Mouse (Mus musculus) C2C12 (cell line): ENCODE measurements around the gene Pomp.

Source experiments
- CEBPB ChIP-seq: IDR thresholded peaks from one replicate; pipeline ENCODE4 v1.6.1; 2011; ENCODE audit warnings: low read depth, mild to moderate bottlenecking, control low read depth, moderate library complexity
- CTCF ChIP-seq: IDR thresholded peaks from one replicate; pipeline ENCODE4 v1.5.1; 2011; ENCODE audit not compliant: control insufficient read depth, insufficient read depth, insufficient read length
- FOSL1 ChIP-seq: IDR thresholded peaks from one replicate; pipeline ENCODE4 v1.8.0; 2011; ENCODE audit warnings: mild to moderate bottlenecking, low read length; ENCODE audit not compliant: poor library complexity, insufficient read depth, severe bottlenecking
- MAX ChIP-seq: IDR thresholded peaks from one replicate; pipeline ENCODE4 v1.6.1; 2011; ENCODE audit warnings: mild to moderate bottlenecking, control low read depth
- MYOD1 ChIP-seq: IDR thresholded peaks from one replicate; pipeline ENCODE4 v1.6.1; 2011; ENCODE audit warnings: low read depth; ENCODE audit not compliant: control insufficient read depth, insufficient read length
- MYOG ChIP-seq: IDR thresholded peaks from one replicate; pipeline ENCODE4 v1.6.1; 2011; ENCODE audit not compliant: control insufficient read depth, insufficient read length; ENCODE audit errors: extremely low read depth
- USF1 ChIP-seq: IDR thresholded peaks from one replicate; pipeline ENCODE4 v1.6.1; 2011; ENCODE audit warnings: low read depth, mild to moderate bottlenecking, control low read depth, moderate library complexity

GRCm38 (mm10) chr5:147825375-147825969 is 34.8 kb upstream of the Pomp start:
- TF ChIP-seq CTCF (no peak), USF1 (no peak), FOSL1 (no peak), MAX (no peak), MYOG (no peak), MYOD1 (no peak), CEBPB (no peak)
